Mouse (Mus musculus) spleen, adult 2 months (tissue): ENCODE measurements at regions not wholly inside any gene's neighbourhood (a gene's known extent, or its start where the extent isn't known, plus 50 kb on each side); places are given as distances from the start of the nearest gene placed in this dataset.

Experiments used
- CTCF ChIP-seq: fragments of 200-500 bp; IDR thresholded peaks from 2 replicates; pipeline ENCODE4 v1.5.1; 2011; ENCODE audit warnings: mild to moderate bottlenecking, inconsistent platforms; ENCODE audit not compliant: insufficient read depth, insufficient read length, insufficient replicate concordance; ENCODE audit errors: extremely low read depth
- POLR2A ChIP-seq: fragments of 200-500 bp; IDR thresholded peaks from 2 replicates; pipeline ENCODE4 v1.6.1; 2011; ENCODE audit warnings: low read depth, low read length, inconsistent platforms

- no peak for TF ChIP-seq CTCF
- no peak for TF ChIP-seq POLR2A
These were observed 143.1 kb upstream of the Mrps10 start for GRCm38 (mm10) chr17:47225306-47226269.
